Mouse (Mus musculus): Measurements from ENCODE around the gene Kalrn. TPM values are rescaled to one million over a fixed set of nuclear protein-coding genes. Genes with fewer than 3 reads are reported as not detected.
A peak's percentile ranks its signal among the peaks of the same experiment; 100 is the strongest.

Kalrn gene
- polyA plus RNA-seq, 1 experiment from 2014 or later, result 12.7 TPM

DNA sequence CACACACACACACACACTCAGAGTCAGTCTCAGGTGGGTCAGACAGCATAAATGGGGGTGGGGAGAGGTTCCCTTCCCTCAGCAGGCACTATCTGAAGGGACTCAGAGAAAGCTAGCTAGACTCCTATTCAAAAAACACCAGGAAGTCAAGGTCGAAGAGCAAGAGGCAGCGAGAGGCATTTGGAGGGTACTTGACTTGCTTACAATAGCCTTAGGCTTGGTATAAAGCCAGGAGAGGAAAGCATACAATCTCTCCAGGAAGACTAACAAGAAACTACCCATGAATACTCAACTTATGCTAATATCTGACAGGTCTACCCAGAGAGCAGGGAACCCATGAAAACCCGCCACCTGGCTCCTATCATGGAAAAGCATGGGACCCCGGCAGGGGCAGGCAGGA is 543.0 kb downstream of the Kalrn start:
- ATAC-seq (ENCODE audit: low read depth) (no peak), DNase-seq (no peak)
- Histone ChIP-seq H3K4me3 (replicated peaks) (no peak overlapping the region), H3K27ac (peak overlapping the region; percentile 90), H3K27me3 (no peaks in the 10 kb centered on the region), H3K4me1 (replicated peaks) (peaks cover 67% of the 10 kb centered on the region), H3K9me3 (replicated peaks) (no peaks in the 10 kb centered on the region), H3K9ac (peak overlapping the region; percentile 60; the same call in 1 of the 2 replicates), H3K36me3 (peaks cover 12% of the 10 kb centered on the region), H3K4me2 (peak overlapping the region; percentile 71)
- WGBS (ENCODE audit: insufficient replicate concordance), result 66% methylated on average over 4 of the region's 4 CpGs

DNA sequence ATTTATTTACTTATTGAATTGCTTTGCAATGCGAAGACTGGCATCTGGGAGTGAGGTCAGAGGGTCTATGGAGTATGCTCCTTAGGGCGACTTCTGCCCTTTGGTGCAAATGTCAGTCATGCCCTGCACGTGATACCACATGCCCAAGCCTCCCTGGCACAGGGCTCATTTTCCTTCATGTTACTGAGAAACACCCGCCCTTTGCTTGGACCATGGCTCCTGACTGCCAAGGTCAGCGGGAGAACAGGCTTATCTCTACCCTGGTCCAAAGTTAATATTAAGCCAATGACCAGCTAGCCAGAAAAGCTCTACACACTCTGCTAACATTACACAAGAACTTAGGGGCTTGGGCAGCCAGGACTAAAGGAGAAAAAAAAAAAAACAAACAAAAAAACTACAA is 543.5 kb downstream of the Kalrn start:
- peak overlapping the region; percentile 71; the same call in 1 of the 2 replicates for H3K4me2 ChIP-seq

DNA sequence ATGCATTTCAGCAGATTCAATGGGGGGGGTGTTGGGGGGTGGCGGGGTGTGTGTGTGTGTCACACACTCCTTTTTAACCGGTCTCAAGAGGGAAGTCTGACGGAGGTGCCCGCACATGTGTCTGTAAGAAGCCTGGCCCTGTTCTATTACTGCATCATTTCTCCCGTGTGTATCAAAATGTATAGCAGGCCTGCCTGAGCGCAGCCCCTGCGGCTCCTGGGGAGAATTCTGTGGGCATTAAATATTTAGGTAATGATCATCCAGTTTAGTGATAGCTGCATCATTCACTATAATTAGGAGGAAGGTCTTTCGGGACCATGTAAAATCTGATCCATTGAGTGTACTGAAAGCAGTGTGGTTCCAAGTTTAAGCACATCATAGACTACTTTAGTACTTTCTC is 556.1 kb downstream of the Kalrn start:
- WGBS (ENCODE audit: insufficient replicate concordance), result 86% methylated on average over 8 of the region's 8 CpGs

More for the DNA sequence above, 543.5 kb downstream of the Kalrn start:
- no peak for ATAC-seq (ENCODE audit: low read depth)
- peaks cover 12% of the 10 kb centered on the region for H3K36me3 ChIP-seq
- H3K27me3 ChIP-seq, result no peaks in the 10 kb centered on the region
- peaks cover 62% of the 10 kb centered on the region for H3K4me1 ChIP-seq (replicated peaks)
- H3K9ac ChIP-seq, result no peak overlapping the region; the same call in 1 of the 2 replicates
- no peak for DNase-seq
- H3K4me3 ChIP-seq (replicated peaks), result no peak overlapping the region
- peak overlapping the region; percentile 90 for H3K27ac ChIP-seq
- no peaks in the 10 kb centered on the region for H3K9me3 ChIP-seq (replicated peaks)
- WGBS (ENCODE audit: insufficient replicate concordance), result 64% methylated on average over 5 of the region's 5 CpGs

GRCm38 (mm10) chr16:34011991-34012845 is 561.1 kb downstream of the Kalrn start:
- Histone ChIP-seq H3K27me3 (no peaks in the 10 kb centered on the region), H3K4me2 (no peak overlapping the region), H3K4me1 (replicated peaks) (peaks cover 4% of the 10 kb centered on the region; the same call in 1 of the 2 replicates), H3K36me3 (peaks cover 20% of the 10 kb centered on the region), H3K9ac (no peak overlapping the region), H3K9me3 (replicated peaks) (peaks cover 7% of the 10 kb centered on the region; the same call in 1 of the 2 replicates), H3K27ac (no peak overlapping the region), H3K4me3 (replicated peaks) (no peak overlapping the region)
- DNase-seq, result no peak
- 69% methylated on average over 20 of the region's 20 CpGs for WGBS (ENCODE audit: insufficient replicate concordance)
- no peak for ATAC-seq (ENCODE audit: low read depth)

More for the DNA sequence above, 556.1 kb downstream of the Kalrn start:
- Histone ChIP-seq H3K9me3 (replicated peaks) (0 out of 2 replicates have a peak, but pooled peaks cover 7% of the 10 kb centered on the region), H3K4me3 (replicated peaks) (no peak overlapping the region), H3K4me1 (replicated peaks) (no peaks in the 10 kb centered on the region), H3K36me3 (peaks cover 9% of the 10 kb centered on the region), H3K4me2 (no peak overlapping the region), H3K9ac (no peak overlapping the region), H3K27ac (no peak overlapping the region), H3K27me3 (no peaks in the 10 kb centered on the region)
- ATAC-seq (ENCODE audit: low read depth), result no peak
- DNase-seq, result no peak

GRCm38 (mm10) chr16:34009567-34009966 is 563.8 kb downstream of the Kalrn start:
- ATAC-seq (ENCODE audit: low read depth) (no peak), DNase-seq (no peak)
- H3K4me2 ChIP-seq, result no peak overlapping the region
- peaks cover 15% of the 10 kb centered on the region for H3K36me3 ChIP-seq
- no peak overlapping the region for H3K9ac ChIP-seq
- 90% methylated on average over 2 of the region's 2 CpGs for WGBS (ENCODE audit: insufficient replicate concordance)
- H3K4me3 ChIP-seq (replicated peaks), result no peak overlapping the region
- H3K4me1 ChIP-seq (replicated peaks), result peaks cover 4% of the 10 kb centered on the region; the same call in 1 of the 2 replicates
- peaks cover 7% of the 10 kb centered on the region; the same call in 1 of the 2 replicates for H3K9me3 ChIP-seq (replicated peaks)
- no peak overlapping the region for H3K27ac ChIP-seq
- no peaks in the 10 kb centered on the region for H3K27me3 ChIP-seq

DNA sequence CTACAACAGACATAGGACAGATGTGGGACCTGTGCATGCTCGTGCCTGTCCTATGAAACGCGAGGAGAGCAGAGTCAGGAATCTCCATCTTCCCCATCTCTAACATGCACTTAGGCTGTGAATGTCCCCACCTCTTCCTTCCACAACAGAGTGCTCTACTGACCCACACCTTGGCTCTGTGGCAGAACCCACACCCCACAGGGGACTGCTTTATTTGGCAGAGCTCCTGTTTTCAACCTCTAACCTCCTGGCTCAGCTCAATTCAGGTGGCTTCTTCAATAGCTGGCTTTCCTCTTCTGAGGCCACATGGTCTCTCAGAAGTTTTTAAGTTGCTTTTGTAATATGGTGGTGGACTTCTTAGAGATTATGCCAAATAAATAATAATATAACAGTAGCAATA is 567.3 kb downstream of the Kalrn start:
- H3K27ac ChIP-seq, result no peak overlapping the region

GRCm38 (mm10) chr16:34004128-34004578 is 569.2 kb downstream of the Kalrn start:
- H3K4me3 ChIP-seq (replicated peaks), result no peak overlapping the region
- 43% methylated on average over 4 of the region's 4 CpGs for WGBS (ENCODE audit: insufficient replicate concordance)
- H3K27ac ChIP-seq, result no peak overlapping the region
- H3K4me2 ChIP-seq, result no peak overlapping the region
- no peak overlapping the region for H3K9ac ChIP-seq
- peaks cover 14% of the 10 kb centered on the region; the same call in 1 of the 2 replicates for H3K4me1 ChIP-seq (replicated peaks)
- no peaks in the 10 kb centered on the region for H3K36me3 ChIP-seq
- no peaks in the 10 kb centered on the region for H3K9me3 ChIP-seq (replicated peaks)
- no peaks in the 10 kb centered on the region for H3K27me3 ChIP-seq
- ATAC-seq (ENCODE audit: low read depth) (no peak), DNase-seq (no peak)

More for the DNA sequence above, 567.3 kb downstream of the Kalrn start:
- peaks cover 11% of the 10 kb centered on the region; the same call in 1 of the 2 replicates for H3K36me3 ChIP-seq
- no peaks in the 10 kb centered on the region for H3K27me3 ChIP-seq
- peaks cover 14% of the 10 kb centered on the region; the same call in 1 of the 2 replicates for H3K4me1 ChIP-seq (replicated peaks)
- ATAC-seq (ENCODE audit: low read depth), result no peak
- H3K9me3 ChIP-seq (replicated peaks), result peaks cover 7% of the 10 kb centered on the region; the same call in 1 of the 2 replicates
- no peak overlapping the region for H3K9ac ChIP-seq
- DNase-seq, result no peak
- no peak overlapping the region for H3K4me3 ChIP-seq (replicated peaks)
- no peak overlapping the region for H3K4me2 ChIP-seq
- 84% methylated on average over 3 of the region's 3 CpGs for WGBS (ENCODE audit: insufficient replicate concordance)

DNA sequence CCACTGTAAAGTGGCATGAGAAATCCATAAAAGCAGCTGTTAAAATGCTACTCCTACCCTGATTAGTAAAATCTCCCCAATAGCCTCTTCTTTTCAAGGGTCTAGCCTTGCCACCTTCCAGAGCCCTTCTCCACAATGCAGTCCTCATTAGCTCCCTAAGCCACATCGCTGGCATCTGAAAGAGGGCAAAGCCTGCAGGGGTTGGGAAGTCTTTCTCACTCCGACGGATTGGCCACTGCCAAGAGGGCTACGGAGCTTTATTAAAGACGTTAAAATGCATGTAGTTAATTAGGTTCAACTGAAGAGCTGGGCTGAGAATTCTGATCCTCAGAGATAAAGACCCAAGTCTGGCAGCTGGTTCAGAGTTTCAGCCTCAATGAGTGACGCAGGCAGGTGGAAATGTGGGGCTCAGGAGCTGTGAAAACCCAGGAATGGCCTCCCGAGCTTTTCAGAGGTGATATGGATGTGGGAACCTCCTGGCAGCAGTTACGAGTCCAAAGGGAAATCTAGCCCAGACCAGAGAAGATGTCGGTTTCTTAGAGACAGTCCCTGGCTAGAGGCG is 569.7 kb downstream of the Kalrn start:
- 58% methylated on average over 10 of the region's 10 CpGs for WGBS (ENCODE audit: insufficient replicate concordance)
- Histone ChIP-seq H3K4me2 (no peak overlapping the region), H3K9me3 (replicated peaks) (no peaks in the 10 kb centered on the region), H3K9ac (no peak overlapping the region), H3K36me3 (no peaks in the 10 kb centered on the region), H3K4me1 (replicated peaks) (peaks cover 14% of the 10 kb centered on the region; the same call in 1 of the 2 replicates), H3K27ac (no peak overlapping the region), H3K4me3 (replicated peaks) (no peak overlapping the region), H3K27me3 (no peaks in the 10 kb centered on the region)
- ATAC-seq (ENCODE audit: low read depth) (no peak), DNase-seq (no peak)

- Histone ChIP-seq H3K27me3 (peaks cover 3% of the 10 kb centered on the region; the same call in 1 of the 2 replicates), H3K9ac (no peak overlapping the region), H3K4me1 (replicated peaks) (peaks cover 12% of the 10 kb centered on the region; the same call in 1 of the 2 replicates), H3K4me2 (no peak overlapping the region), H3K27ac (no peak overlapping the region), H3K36me3 (no peaks in the 10 kb centered on the region), H3K9me3 (replicated peaks) (no peaks in the 10 kb centered on the region), H3K4me3 (replicated peaks) (no peak overlapping the region)
- WGBS (ENCODE audit: insufficient replicate concordance), result 66% methylated on average over 8 of the region's 8 CpGs
- DNase-seq (no peak), ATAC-seq (ENCODE audit: low read depth) (no peak)
Measured at GRCm38 (mm10) chr16:34000715-34001114, 572.6 kb downstream of the Kalrn start.

DNA sequence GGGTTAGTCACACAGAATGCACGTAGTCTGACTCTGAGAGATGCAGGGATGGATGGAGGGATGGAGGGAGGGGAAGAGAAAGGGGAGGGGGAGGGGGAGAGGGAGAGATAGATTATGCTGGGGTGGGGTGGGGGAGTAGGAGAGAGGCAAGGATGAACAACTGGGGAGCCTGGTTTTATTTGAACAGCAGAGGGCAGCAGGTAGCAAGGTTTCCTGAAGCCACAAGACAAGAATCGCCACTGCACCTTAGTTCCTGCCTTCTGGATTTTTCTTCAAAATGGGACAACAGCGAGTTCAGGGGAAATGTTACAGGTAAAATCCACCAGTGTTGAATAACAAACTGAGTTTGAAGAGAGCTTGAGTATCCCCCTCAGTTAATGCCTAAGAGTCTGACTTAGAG is 573.9 kb downstream of the Kalrn start:
- ATAC-seq (ENCODE audit: low read depth) (no peak), DNase-seq (no peak)
- H3K27ac ChIP-seq, result no peak overlapping the region
- WGBS (ENCODE audit: insufficient replicate concordance), result 19% methylated on average over 3 of the region's 3 CpGs
- no peaks in the 10 kb centered on the region for H3K36me3 ChIP-seq
- no peaks in the 10 kb centered on the region for H3K9me3 ChIP-seq (replicated peaks)
- peaks cover 3% of the 10 kb centered on the region; the same call in 1 of the 2 replicates for H3K27me3 ChIP-seq
- peaks cover 12% of the 10 kb centered on the region; the same call in 1 of the 2 replicates for H3K4me1 ChIP-seq (replicated peaks)
- H3K9ac ChIP-seq, result no peak overlapping the region
- no peak overlapping the region for H3K4me2 ChIP-seq
- H3K4me3 ChIP-seq (replicated peaks), result no peak overlapping the region

DNA sequence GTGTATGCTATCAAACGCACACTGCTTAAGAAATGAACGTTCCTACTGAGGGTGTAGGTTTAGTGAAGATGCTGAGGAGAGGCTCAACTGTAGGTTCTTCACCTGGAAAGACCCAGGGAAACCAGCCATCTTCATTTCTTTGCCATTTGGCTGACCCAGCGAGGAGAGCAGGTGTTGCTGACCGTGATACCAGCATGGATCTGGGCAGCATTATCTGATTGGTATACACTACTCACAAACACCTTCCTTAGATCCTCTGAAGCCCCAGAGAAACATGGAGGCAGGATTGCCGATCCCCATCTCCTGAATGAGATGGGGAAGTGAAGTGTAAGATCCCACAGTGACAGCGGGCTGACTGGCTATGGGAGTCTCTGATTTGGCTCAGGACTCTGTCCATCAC is 575.3 kb downstream of the Kalrn start:
- no peak for ATAC-seq (ENCODE audit: low read depth)
- no peak overlapping the region for H3K4me2 ChIP-seq
- WGBS (ENCODE audit: insufficient replicate concordance), result 57% methylated on average over 6 of the region's 6 CpGs
- no peaks in the 10 kb centered on the region for H3K9me3 ChIP-seq (replicated peaks)
- no peak overlapping the region for H3K9ac ChIP-seq
- no peak for DNase-seq
- H3K27ac ChIP-seq, result no peak overlapping the region
- H3K4me1 ChIP-seq (replicated peaks), result 0 out of 2 replicates have a peak, but pooled peaks cover 2% of the 10 kb centered on the region
- H3K4me3 ChIP-seq (replicated peaks), result no peak overlapping the region
- no peaks in the 10 kb centered on the region for H3K36me3 ChIP-seq
- H3K27me3 ChIP-seq, result peaks cover 3% of the 10 kb centered on the region; the same call in 1 of the 2 replicates

All from liver, embryonic 13.5 days (tissue).